Mouse (Mus musculus) kidney, adult 2 months (tissue): ENCODE results near the gene Atg101.

Source experiments
- CTCF ChIP-seq: fragments of 200-500 bp; conservative IDR thresholded peaks from 2 replicates; pipeline ENCODE4 v1.5.1; 2011; ENCODE audit warnings: low read depth, mild to moderate bottlenecking, control low read depth, low read length, moderate library complexity, mixed read lengths; ENCODE audit not compliant: insufficient read depth, insufficient read length
- POLR2A ChIP-seq: fragments of 200-500 bp; IDR thresholded peaks from one replicate; pipeline ENCODE4 v1.6.1; 2011; ENCODE audit warnings: low read depth, low read length, control low read depth

DNA sequence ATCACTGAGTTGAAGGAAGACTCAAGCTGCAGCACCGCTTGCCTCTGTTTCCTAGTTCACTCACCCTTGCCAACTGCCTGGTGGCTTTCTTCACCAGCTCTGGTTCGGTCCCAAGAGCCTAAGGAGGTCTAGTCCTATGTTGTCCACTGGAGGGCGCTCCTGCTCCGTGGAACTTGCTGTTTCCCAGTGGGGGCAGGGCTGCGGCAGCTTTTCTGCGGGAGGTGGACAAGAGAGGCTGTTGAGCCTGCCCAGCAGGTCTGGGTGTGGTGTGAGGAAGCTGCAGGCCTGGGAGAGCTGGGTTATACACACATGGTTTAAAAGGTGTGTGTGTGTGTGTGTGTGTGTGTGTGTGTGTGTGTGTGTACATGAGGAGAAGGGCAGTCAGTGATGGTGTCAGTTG lies 43.2 kb downstream of the Atg101 start:
- TF ChIP-seq CTCF (peak; percentile 89), POLR2A (no peak)
